Mouse (Mus musculus) embryonic fibroblast, embryonic 13.5 days (primary cell): ENCODE results near the gene Lmo7.

Experiments
- CTCF ChIP-seq: IDR thresholded peaks from 2 replicates; pipeline ENCODE4 v1.5.1; 2011; ENCODE audit warnings: mild to moderate bottlenecking, control low read depth, low read length, moderate library complexity, borderline replicate concordance; ENCODE audit not compliant: insufficient read depth
- POLR2A ChIP-seq: IDR thresholded peaks from 2 replicates; pipeline ENCODE4 v1.6.1; 2011; ENCODE audit warnings: low read depth, mild to moderate bottlenecking, control low read depth, low read length, moderate library complexity

DNA sequence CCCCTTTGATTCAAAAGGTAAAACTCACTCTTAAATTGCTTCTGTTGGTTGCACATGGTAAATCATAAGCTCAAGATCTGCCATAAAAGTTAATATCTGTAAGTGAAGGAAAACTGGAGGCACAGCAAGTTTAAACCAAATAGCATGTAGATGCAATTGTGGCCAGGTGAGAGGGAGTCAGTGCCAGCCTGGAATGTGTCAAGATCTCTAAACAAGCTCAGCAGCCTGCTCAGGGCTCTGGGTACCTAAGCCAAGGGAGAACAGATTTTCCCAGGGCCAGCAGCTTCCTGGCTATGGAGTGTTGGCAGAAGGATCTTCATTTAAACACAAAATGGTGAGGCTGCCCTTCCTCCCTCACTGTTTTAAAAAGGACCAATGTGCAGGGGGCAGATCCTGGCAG, 184.6 kb downstream of the Lmo7 start:
- no peak for TF ChIP-seq CTCF
- no peak for TF ChIP-seq POLR2A
